Mouse (Mus musculus) gastrocnemius, adult 18-20 months (tissue): ENCODE measurements at regions not wholly inside any gene's neighbourhood (a gene's known extent, or its start where the extent isn't known, plus 50 kb on each side); places are given as distances from the start of the nearest gene placed in this dataset.

Experiments used
- DNase-seq: peaks from one replicate; pipeline ENCODE4 v3.0.0; 2021; ENCODE audit warnings: low spot score

DNA sequence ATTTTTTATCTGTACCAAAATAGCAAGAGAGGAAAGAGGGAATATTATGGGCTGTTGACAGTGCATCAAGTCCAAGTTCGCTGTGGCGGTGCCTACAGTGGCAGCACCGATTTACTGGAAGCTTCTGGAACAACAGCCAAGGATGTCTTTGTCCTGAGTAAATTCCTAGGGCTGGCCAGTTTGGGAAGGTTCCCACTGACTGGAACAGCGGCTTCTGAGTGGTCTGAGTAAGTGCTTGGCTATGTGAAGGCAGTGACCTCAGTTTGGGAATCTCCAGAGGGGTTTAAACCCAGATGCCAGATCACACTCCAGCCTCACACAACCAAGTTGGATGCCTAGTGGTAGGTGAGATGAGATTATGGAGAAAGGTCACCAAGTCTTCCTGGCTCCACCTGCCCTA, 84.4 kb upstream of the Slc7a14 start:
- peak; percentile 43 for DNase-seq

GRCm38 (mm10) chr3:31389955-31390354, 79.8 kb upstream of the Slc7a14 start:
- no peak for DNase-seq

DNA sequence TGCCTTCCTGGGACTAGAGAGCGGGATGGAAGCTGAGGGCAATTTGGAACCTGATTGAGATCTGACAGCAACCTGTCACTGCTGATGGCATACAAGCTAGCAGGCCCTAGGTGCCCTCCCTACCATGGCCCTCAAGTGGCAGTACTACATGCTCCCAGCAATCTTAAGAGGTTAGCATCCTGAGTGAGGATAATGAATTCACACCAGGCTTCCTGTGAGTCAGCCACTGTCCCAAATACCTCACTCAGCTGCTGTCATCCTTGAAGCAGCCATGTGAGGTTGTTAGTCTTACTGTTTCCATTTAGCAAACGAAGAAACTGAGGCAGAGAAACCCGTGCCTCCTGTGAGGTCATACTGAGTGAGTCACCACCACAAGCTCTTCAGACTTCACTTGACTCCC, 65.5 kb upstream of the Slc7a14 start:
- DNase-seq, result no peak

DNA sequence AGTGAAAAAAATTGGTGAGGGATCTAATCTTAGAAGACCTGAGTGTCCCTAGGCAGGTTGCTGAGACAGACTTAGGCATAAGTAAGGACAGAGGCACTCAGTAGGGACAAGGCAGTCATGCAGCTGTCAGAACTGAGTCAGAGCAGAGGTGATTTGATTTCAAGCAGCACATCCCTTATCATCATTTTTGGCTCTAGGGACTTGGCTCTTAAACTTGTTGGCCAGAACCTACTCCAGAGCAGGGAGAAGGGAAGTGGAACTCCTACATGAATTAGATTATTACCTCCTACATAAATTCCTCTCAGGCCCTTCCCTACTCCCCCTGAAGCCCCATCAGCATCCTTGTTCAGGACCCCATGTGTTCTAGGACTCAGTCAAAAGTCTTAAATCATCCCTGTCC, 63.9 kb upstream of the Slc7a14 start:
- no peak for DNase-seq

GRCm38 (mm10) chr3:31368259-31368658, 58.1 kb upstream of the Slc7a14 start:
- no peak for DNase-seq
